Mouse (Mus musculus): ENCODE results near the gene Vangl1. TPM values are rescaled to one million over a fixed set of nuclear protein-coding genes. Genes with fewer than 3 reads are reported as not detected.
A peak's percentile ranks its signal among the peaks of the same experiment; 100 is the strongest.

The Vangl1 gene
- total and polyA plus RNA-seq, 2 experiments from 2014 or later, result 5.7 to 6.5 TPM

- DNase-seq (no peak), ATAC-seq (no peak)
- Histone ChIP-seq H3K36me3 (ENCODE audit: insufficient read depth) (no peaks in the 10 kb centered on the region), H3K4me1 (ENCODE audit: insufficient read depth) (no peaks in the 10 kb centered on the region; the same call in 1 of the 2 replicates), H3K27me3 (ENCODE audit: insufficient read depth, low read length) (peaks cover 7% of the 10 kb centered on the region), H3K4me2 (ENCODE audit: low read depth) (0 out of 2 replicates have a peak overlapping the region, but pooled peaks have one; percentile 13), H3K9me3 (ENCODE audit: low read length) (no peaks in the 10 kb centered on the region), H3K4me3 (ENCODE audit: low read depth, low read length) (0 out of 2 replicates have a peak overlapping the region, but pooled peaks have one; percentile 1), H3K9ac (0 out of 2 replicates have a peak overlapping the region, but pooled peaks have one; percentile 10), H3K27ac (ENCODE audit: low read depth, low read length) (no peak overlapping the region)
- 11% methylated on average over 19 of the region's 20 CpGs for WGBS
- no peak for TF ChIP-seq CTCF (IDR thresholded peaks at IDR 0.05; ENCODE audit: low read depth)
Measured at GRCm38 (mm10) chr3:102193488-102194290, 10.8 kb downstream of the Vangl1 start.

GRCm38 (mm10) chr3:102192621-102193020, 11.9 kb downstream of the Vangl1 start:
- Histone ChIP-seq H3K9ac (no peak overlapping the region), H3K27me3 (ENCODE audit: insufficient read depth, low read length) (peaks cover 7% of the 10 kb centered on the region), H3K36me3 (ENCODE audit: insufficient read depth) (no peaks in the 10 kb centered on the region), H3K4me1 (ENCODE audit: insufficient read depth) (no peaks in the 10 kb centered on the region; the same call in 1 of the 2 replicates), H3K4me2 (ENCODE audit: low read depth) (no peak overlapping the region), H3K27ac (ENCODE audit: low read depth, low read length) (no peak overlapping the region), H3K4me3 (ENCODE audit: low read depth, low read length) (no peak overlapping the region), H3K9me3 (ENCODE audit: low read length) (no peaks in the 10 kb centered on the region)
- no peak for TF ChIP-seq CTCF (IDR thresholded peaks at IDR 0.05; ENCODE audit: low read depth)
- WGBS, result 73% methylated on average over 2 of the region's 2 CpGs
- ATAC-seq (no peak), DNase-seq (no peak)

GRCm38 (mm10) chr3:102191575-102191974, 12.9 kb downstream of the Vangl1 start:
- DNase-seq (no peak), ATAC-seq (no peak)
- H3K4me2 ChIP-seq (ENCODE audit: low read depth), result no peak overlapping the region
- peaks cover 7% of the 10 kb centered on the region for H3K27me3 ChIP-seq (ENCODE audit: insufficient read depth, low read length)
- no peaks in the 10 kb centered on the region; the same call in 1 of the 2 replicates for H3K4me1 ChIP-seq (ENCODE audit: insufficient read depth)
- no peak overlapping the region for H3K4me3 ChIP-seq (ENCODE audit: low read depth, low read length)
- H3K36me3 ChIP-seq (ENCODE audit: insufficient read depth), result no peaks in the 10 kb centered on the region
- 74% methylated on average over 3 of the region's 3 CpGs for WGBS
- no peaks in the 10 kb centered on the region for H3K9me3 ChIP-seq (ENCODE audit: low read length)
- TF ChIP-seq CTCF (IDR thresholded peaks at IDR 0.05; ENCODE audit: low read depth), result no peak
- no peak overlapping the region for H3K9ac ChIP-seq
- H3K27ac ChIP-seq (ENCODE audit: low read depth, low read length), result no peak overlapping the region

- Histone ChIP-seq H3K27me3 (ENCODE audit: insufficient read depth, low read length) (peaks cover 7% of the 10 kb centered on the region), H3K4me2 (ENCODE audit: low read depth) (no peak overlapping the region), H3K9ac (no peak overlapping the region), H3K36me3 (ENCODE audit: insufficient read depth) (no peaks in the 10 kb centered on the region), H3K4me3 (ENCODE audit: low read depth, low read length) (no peak overlapping the region), H3K27ac (ENCODE audit: low read depth, low read length) (no peak overlapping the region), H3K4me1 (ENCODE audit: insufficient read depth) (no peaks in the 10 kb centered on the region; the same call in 1 of the 2 replicates), H3K9me3 (ENCODE audit: low read length) (no peaks in the 10 kb centered on the region)
- no peak; the same call in 1 of the 2 replicates for ATAC-seq
- DNase-seq, result no peak
- no peak for TF ChIP-seq CTCF (IDR thresholded peaks at IDR 0.05; ENCODE audit: low read depth)
Measured at GRCm38 (mm10) chr3:102190642-102191041, 13.9 kb downstream of the Vangl1 start.

GRCm38 (mm10) chr3:102190015-102190414, 14.5 kb downstream of the Vangl1 start:
- no peaks in the 10 kb centered on the region for H3K9me3 ChIP-seq (ENCODE audit: low read length)
- no peak for TF ChIP-seq CTCF (IDR thresholded peaks at IDR 0.05; ENCODE audit: low read depth)
- H3K36me3 ChIP-seq (ENCODE audit: insufficient read depth), result no peaks in the 10 kb centered on the region
- H3K4me2 ChIP-seq (ENCODE audit: low read depth), result no peak overlapping the region
- H3K27me3 ChIP-seq (ENCODE audit: insufficient read depth, low read length), result peaks cover 7% of the 10 kb centered on the region
- no peak for ATAC-seq
- H3K27ac ChIP-seq (ENCODE audit: low read depth, low read length), result no peak overlapping the region
- DNase-seq, result no peak
- no peak overlapping the region for H3K4me3 ChIP-seq (ENCODE audit: low read depth, low read length)
- 12% methylated on average over 4 of the region's 4 CpGs for WGBS
- no peak overlapping the region for H3K9ac ChIP-seq
- H3K4me1 ChIP-seq (ENCODE audit: insufficient read depth), result no peaks in the 10 kb centered on the region; the same call in 1 of the 2 replicates

GRCm38 (mm10) chr3:102188972-102189371, 15.5 kb downstream of the Vangl1 start:
- H3K9ac ChIP-seq, result no peak overlapping the region
- H3K27ac ChIP-seq (ENCODE audit: low read depth, low read length), result no peak overlapping the region
- no peak overlapping the region for H3K4me2 ChIP-seq (ENCODE audit: low read depth)
- 19% methylated on average over 6 of the region's 6 CpGs for WGBS
- H3K9me3 ChIP-seq (ENCODE audit: low read length), result no peaks in the 10 kb centered on the region
- H3K4me1 ChIP-seq (ENCODE audit: insufficient read depth), result no peaks in the 10 kb centered on the region; the same call in 1 of the 2 replicates
- no peak for ATAC-seq
- DNase-seq, result no peak
- H3K4me3 ChIP-seq (ENCODE audit: low read depth, low read length), result no peak overlapping the region
- H3K27me3 ChIP-seq (ENCODE audit: insufficient read depth, low read length), result peaks cover 7% of the 10 kb centered on the region
- no peak for TF ChIP-seq CTCF (IDR thresholded peaks at IDR 0.05; ENCODE audit: low read depth)
- H3K36me3 ChIP-seq (ENCODE audit: insufficient read depth), result no peaks in the 10 kb centered on the region

GRCm38 (mm10) chr3:102187401-102187800, 17.1 kb downstream of the Vangl1 start:
- H3K9me3 ChIP-seq (ENCODE audit: low read length), result no peaks in the 10 kb centered on the region
- H3K4me1 ChIP-seq (ENCODE audit: insufficient read depth), result no peaks in the 10 kb centered on the region
- H3K27me3 ChIP-seq (ENCODE audit: insufficient read depth, low read length), result no peaks in the 10 kb centered on the region; the same call in 1 of the 2 replicates
- no peak for DNase-seq
- H3K4me3 ChIP-seq (ENCODE audit: low read depth, low read length), result no peak overlapping the region
- H3K27ac ChIP-seq (ENCODE audit: low read depth, low read length), result no peak overlapping the region
- 86% methylated on average over 4 of the region's 4 CpGs for WGBS
- TF ChIP-seq CTCF (IDR thresholded peaks at IDR 0.05; ENCODE audit: low read depth), result no peak
- H3K36me3 ChIP-seq (ENCODE audit: insufficient read depth), result no peaks in the 10 kb centered on the region
- H3K9ac ChIP-seq, result no peak overlapping the region
- ATAC-seq, result no peak
- H3K4me2 ChIP-seq (ENCODE audit: low read depth), result no peak overlapping the region
